Mouse (Mus musculus) hematopoietic stem cell, adult 5-6 weeks (primary cell): ENCODE results near the gene Mturn. TPM values are rescaled to one million over a fixed set of nuclear protein-coding genes. Genes with fewer than 3 reads are reported as not detected.

Experiments used
- total RNA-seq: library from RNA; stranded (forward); fragments of 172-1452, 232-1000 nt; gene quantifications from 2 replicates; pipeline ENCODE4 v1.2.3, GENCODE M21; 2017

The Mturn gene
- total RNA-seq, 1 experiment from 2014 or later: 2.5 TPM

Other genes with a start within 250 kb of the Mturn start
- 0.75 and 1.0 TPM in 2 replicates for gene Scrn1, start 115.1 kb upstream of the Mturn start, total RNA-seq
- 5.5 and 6.8 TPM in 2 replicates for gene Plekha8, start 86.5 kb upstream of the Mturn start, total RNA-seq
- gene Fkbp14, start 84.3 kb upstream of the Mturn start, total RNA-seq: 2.3 and 6.3 TPM in 2 replicates
- 54.6 and 55.4 TPM in 2 replicates for gene Znrf2, start 135.3 kb downstream of the Mturn start, total RNA-seq